Comparison of ENCODE assay signal across 24 mouse cellular contexts in genomic region chr5:64849892-64850291, GRCm38 (mm10).
"Had no signal": no experiment of that assay in that cellular context is flagged by ENCODE, and none has a peak within 500 bp of the region (broad histone marks: within the 10 kb centered on the region; RNA-seq: fewer than 3 reads in every experiment).

No protein-coding gene starts in this region.

- H3K27ac ChIP-seq: heart, adult 2 months; heart, embryonic 10.5 days; hindbrain, embryonic 10.5 days; hindbrain, embryonic 12.5 days; hindbrain, embryonic 14.5 days; layer of hippocampus, adult 2 months; left cerebral cortex, adult 2 months; limb, embryonic 13.5 days; limb, embryonic 15.5 days; liver, embryonic 12.5 days; liver, embryonic 14.5 days had no signal

- H3K4me2 ChIP-seq: heart, embryonic 12.5 days; hindbrain, embryonic 12.5 days; hindbrain, embryonic 14.5 days; limb, embryonic 13.5 days; limb, embryonic 15.5 days; liver, embryonic 12.5 days had no signal

- H3K4me1 ChIP-seq: hindbrain, embryonic 10.5 days; hindbrain, embryonic 12.5 days; liver, embryonic 12.5 days had no signal

- DNase-seq: gastrocnemius, postnatal 10 days; gastrocnemius, postnatal 25 days; heart, adult 2 months; heart, postnatal 10 days; heart, postnatal 4 days; kidney, adult 18-20 months; kidney, adult 8-10 months; kidney, postnatal 10 days; kidney, postnatal 25 days; kidney, postnatal 4 days; left cerebral cortex, postnatal 4 days had no signal

- H3K27me3 ChIP-seq: heart, embryonic 12.5 days; hindbrain, embryonic 12.5 days; limb, embryonic 13.5 days; limb, embryonic 15.5 days; liver, embryonic 12.5 days had no signal

- H3K4me3 ChIP-seq: heart, adult 2 months; heart, embryonic 10.5 days; heart, embryonic 12.5 days; hindbrain, embryonic 10.5 days; hindbrain, embryonic 12.5 days; layer of hippocampus, adult 2 months; left cerebral cortex, adult 2 months; limb, embryonic 13.5 days; limb, embryonic 15.5 days; liver, embryonic 12.5 days had no signal

- H3K9me3 ChIP-seq: limb, embryonic 15.5 days; liver, embryonic 12.5 days had no signal

- ATAC-seq: hindbrain, embryonic 16.5 days; inflammation-experienced regulatory T-cells, adult 6 months; liver, embryonic 12.5 days had no signal

- H3K9ac ChIP-seq: heart, embryonic 12.5 days; hindbrain, embryonic 12.5 days; hindbrain, embryonic 14.5 days; limb, embryonic 13.5 days; limb, embryonic 15.5 days; liver, embryonic 12.5 days; liver, embryonic 14.5 days had no signal

- H3K36me3 ChIP-seq: heart, embryonic 10.5 days; heart, embryonic 12.5 days; hindbrain, embryonic 10.5 days; hindbrain, embryonic 12.5 days; limb, embryonic 13.5 days; limb, embryonic 15.5 days; liver, embryonic 12.5 days had no signal
